Mouse (Mus musculus) embryonic fibroblast, embryonic 13.5 days (primary cell): ENCODE measurements around the gene Ndel1.

Experiments
- CTCF ChIP-seq: IDR thresholded peaks from 2 replicates; pipeline ENCODE4 v1.5.1; 2011; ENCODE audit warnings: mild to moderate bottlenecking, control low read depth, low read length, moderate library complexity, borderline replicate concordance; ENCODE audit not compliant: insufficient read depth
- POLR2A ChIP-seq: IDR thresholded peaks from 2 replicates; pipeline ENCODE4 v1.6.1; 2011; ENCODE audit warnings: low read depth, mild to moderate bottlenecking, control low read depth, low read length, moderate library complexity

GRCm38 (mm10) chr11:68777933-68778332 lies 93.7 kb downstream of the Ndel1 start:
- TF ChIP-seq CTCF (no peak), POLR2A (no peak)
